Mouse (Mus musculus): Measurements from ENCODE around the gene Brpf3.

- peak; percentile 27; the same call in 1 of the 2 replicates for TF ChIP-seq CTCF (IDR thresholded peaks at IDR 0.05; ENCODE audit: extremely low read depth, insufficient read length, insufficient replicate concordance, low read depth, low read length)
- TF ChIP-seq POLR2A (IDR thresholded peaks at IDR 0.05; ENCODE audit: low read depth, low read length): no peak
These were observed 54.4 kb downstream of the Brpf3 start for GRCm38 (mm10) chr17:28855166-28855885.

All from small intestine, adult 2 months (tissue).